Mouse (Mus musculus) forebrain, postnatal 0 days (tissue): ENCODE results near the gene Tuft1. TPM values are rescaled to one million over a fixed set of nuclear protein-coding genes. Genes with fewer than 3 reads are reported as not detected.
"Not testable (repeated sequence)": the region's sequence is repeated elsewhere in the genome, so short reads cannot be mapped to it uniquely, and the experiment has no call there.

Experiments
- ATAC-seq: fragments of 200-750 bp; cut with Nextera tagmentation; 2 replicates; pipeline ENCODE4 v1.8.0; 2017; ENCODE audit warnings: mild to moderate bottlenecking, moderate library complexity
- DNase-seq: peaks from one replicate; pipeline ENCODE4 v3.0.0-alpha.2; 2015
- H3K27ac ChIP-seq: fragments of 300-500 bp; sonication (generic); 2 replicates; pipeline ENCODE4 v1.5.1; 2014; ENCODE audit warnings: low read depth, mild to moderate bottlenecking, antibody characterized with exemption, low read length, moderate library complexity, mixed read lengths
- H3K27me3 ChIP-seq: fragments of 300-500 bp; sonication (generic); 2 replicates; pipeline ENCODE4 v1.6.1; 2014; ENCODE audit warnings: mild to moderate bottlenecking, low read length, mixed read lengths; ENCODE audit not compliant: insufficient read depth
- H3K36me3 ChIP-seq: fragments of 300-500 bp; sonication (generic); 2 replicates; pipeline ENCODE4 v1.6.1; 2014; ENCODE audit warnings: mild to moderate bottlenecking, moderate library complexity; ENCODE audit not compliant: insufficient read depth
- H3K4me1 ChIP-seq: fragments of 300-500 bp; sonication (generic); 2 replicates; pipeline ENCODE4 v1.6.1; 2014; ENCODE audit warnings: antibody characterized with exemption; ENCODE audit not compliant: insufficient read depth
- H3K4me2 ChIP-seq: fragments of 300-500 bp; sonication (generic); 2 replicates; pipeline ENCODE4 v1.6.1; 2014; ENCODE audit warnings: low read depth, mild to moderate bottlenecking, moderate library complexity
- H3K4me3 ChIP-seq: fragments of 300-500 bp; sonication (generic); 2 replicates; pipeline ENCODE4 v1.5.1; 2014; ENCODE audit warnings: low read depth, low read length, mixed read lengths
- H3K9ac ChIP-seq: fragments of 300-500 bp; sonication (generic); 2 replicates; pipeline ENCODE4 v1.6.1; 2014; ENCODE audit warnings: mild to moderate bottlenecking
- H3K9me3 ChIP-seq: fragments of 300-500 bp; sonication (generic); 2 replicates; pipeline ENCODE4 v1.6.1; 2016; ENCODE audit warnings: low read length
- CTCF ChIP-seq: sonication (generic); IDR thresholded peaks from 2 replicates; pipeline ENCODE4 v1.5.1; 2016; ENCODE audit warnings: antibody characterized with exemption, control low read depth, low read depth
- WGBS: fragments of 180-500 bp; shearing (Covaris S2); extraction: QIAGEN DNeasy Blood & Tissue Kit; methylation state at CpG from one replicate; pipeline ENCODE4 v1.1.7; 2014; 5-methylcytosine and 5-hydroxymethylcytosine counted together
- polyA plus RNA-seq: library from polyadenylated mRNA; unstranded; fragments of >200 nt; fragmentation: Nextera tagmentation; extraction: Ambion mirVana; gene quantifications from 2 replicates; pipeline ENCODE4 v1.2.1, GENCODE M21; 2015
- total RNA-seq: library from RNA; depleted of rRNA; stranded (reverse); fragments of >200 nt; gene quantifications from 2 replicates; pipeline ENCODE4 v1.2.3, GENCODE M21; 2014

Gene Tuft1
- total and polyA plus RNA-seq, 2 experiments from 2014 or later = 5.7 to 7.6 TPM

DNA sequence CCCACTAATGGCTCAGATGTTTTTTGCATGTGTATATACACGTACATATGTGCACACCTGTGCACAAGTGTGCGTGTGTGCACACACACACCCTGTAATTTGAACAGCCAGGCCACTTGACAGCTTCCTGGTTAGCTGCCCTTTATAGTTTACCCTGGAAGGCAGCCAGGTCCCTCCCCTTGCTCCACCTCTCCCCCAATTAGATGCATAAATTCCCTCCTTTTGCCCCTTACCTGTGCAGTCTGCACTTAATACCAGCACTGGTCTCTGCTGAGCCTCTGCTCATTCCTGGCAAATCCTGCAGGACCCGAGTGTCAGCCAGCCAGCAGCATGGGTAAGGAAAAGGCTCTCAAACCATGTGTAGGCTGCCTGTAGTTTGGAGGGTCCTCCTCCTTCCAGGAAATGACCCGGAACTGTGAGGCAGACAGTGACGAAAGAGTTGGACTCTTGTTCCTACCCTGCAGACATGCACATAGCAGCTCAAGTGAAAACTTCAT, 34.7 kb upstream of the Tuft1 start, which contains the start of gene Selenbp2:
Gene Selenbp2, plus strand, starts transcription at position 228 of the 497 bp plus-strand sequence.
- Histone ChIP-seq H3K9ac (no peak within 1 kb of the TSS), H3K4me3 (no peak within 1 kb of the TSS), H3K4me2 (no peak within 1 kb of the TSS), H3K27me3 (no peaks in the 10 kb centered on the region), H3K27ac (no peak within 1 kb of the TSS), H3K9me3 (no peaks in the 10 kb centered on the region), H3K36me3 (no peaks in the 10 kb centered on the region), H3K4me1 (no peaks in the 10 kb centered on the region)
- no peak for TF ChIP-seq CTCF
- ATAC-seq (no peak), DNase-seq (no peak)
- WGBS = 78% methylated on average over 5 of the region's 5 CpGs

DNA sequence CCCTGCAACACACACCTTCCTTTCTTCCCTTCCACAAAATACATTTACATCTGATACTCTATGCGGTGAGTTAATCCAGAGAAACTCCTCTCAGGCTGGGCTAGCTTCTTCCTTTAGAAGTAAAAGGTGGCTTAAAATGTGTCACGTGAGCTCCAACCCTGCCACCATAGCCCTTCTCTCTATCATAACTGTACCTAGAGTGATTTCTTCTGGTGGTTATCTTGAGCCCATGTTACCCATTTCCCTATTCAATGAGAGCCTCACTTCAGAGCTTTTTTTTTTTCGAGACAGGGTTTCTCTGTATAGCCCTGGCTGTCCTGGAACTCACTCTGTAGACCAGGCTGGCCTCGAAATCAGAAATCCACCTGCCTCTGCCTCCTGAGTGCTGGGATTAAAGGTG, 33.0 kb upstream of the Tuft1 start:
- H3K4me3 ChIP-seq, H3K4me2 ChIP-seq, H3K36me3 ChIP-seq, H3K27me3 ChIP-seq, ATAC-seq, H3K27ac ChIP-seq, H3K4me1 ChIP-seq, H3K9ac ChIP-seq, DNase-seq, H3K9me3 ChIP-seq: not testable (repeated sequence)
- 86% methylated on average over 4 of the region's 4 CpGs for WGBS

DNA sequence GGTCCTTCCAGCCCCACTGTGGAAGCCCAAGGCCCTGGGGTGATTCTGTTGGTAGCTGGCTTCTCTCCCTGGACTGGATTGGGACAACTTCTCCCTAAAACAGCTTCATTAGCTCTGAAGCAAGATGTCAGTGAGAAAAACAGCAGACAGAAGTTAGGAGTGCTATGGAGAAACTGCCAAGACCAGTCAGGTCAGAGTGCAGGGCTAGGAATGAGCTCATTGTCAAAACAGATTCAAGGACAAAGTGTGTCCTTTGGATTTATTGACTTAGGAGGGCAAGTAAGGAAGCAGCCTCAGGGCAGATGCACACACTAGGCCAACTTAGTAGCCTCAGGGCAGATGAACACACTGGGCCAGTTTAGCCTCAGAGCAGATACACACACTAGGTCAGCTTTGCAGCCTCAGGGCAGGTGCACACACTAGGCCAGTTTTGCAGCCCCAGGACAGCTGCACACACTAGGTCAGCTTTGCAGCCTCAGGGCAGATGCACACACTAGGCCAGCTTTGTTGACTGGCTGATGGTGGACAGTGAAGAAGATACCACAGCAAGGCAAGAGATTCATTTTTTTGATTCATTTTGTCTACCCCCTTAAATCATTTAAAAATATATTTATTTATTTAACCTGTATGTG, 32.1 kb upstream of the Tuft1 start:
- H3K36me3 ChIP-seq = no peaks in the 10 kb centered on the region
- no peak for DNase-seq
- H3K9ac ChIP-seq = no peak overlapping the region
- H3K27ac ChIP-seq = no peak overlapping the region
- H3K4me2 ChIP-seq = no peak overlapping the region
- no peaks in the 10 kb centered on the region for H3K9me3 ChIP-seq
- no peaks in the 10 kb centered on the region for H3K27me3 ChIP-seq
- no peak for TF ChIP-seq CTCF
- H3K4me3 ChIP-seq = no peak overlapping the region
- ATAC-seq = no peak
- H3K4me1 ChIP-seq = no peaks in the 10 kb centered on the region

DNA sequence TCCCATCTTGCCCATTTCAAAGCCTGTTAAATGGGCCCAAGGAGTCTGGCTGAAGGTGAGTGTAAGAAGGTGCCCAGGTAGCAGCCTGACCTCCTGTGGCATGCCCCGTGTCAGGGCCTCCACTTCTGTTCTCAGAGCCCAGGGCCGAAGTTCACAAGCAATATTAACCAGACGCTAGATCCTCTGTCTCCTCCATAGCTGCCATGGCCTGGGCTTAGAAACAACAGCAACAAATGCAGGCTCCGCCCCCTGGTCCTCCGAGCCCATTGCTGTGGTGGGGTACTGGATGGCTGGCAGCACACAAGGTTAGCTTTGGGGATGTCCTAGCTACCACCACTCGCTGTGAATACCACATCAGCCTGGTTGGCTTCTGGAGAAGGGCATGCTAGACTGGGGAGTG, 31.5 kb upstream of the Tuft1 start:
- not testable (repeated sequence) for DNase-seq, H3K27ac ChIP-seq, H3K27me3 ChIP-seq, H3K9me3 ChIP-seq, H3K9ac ChIP-seq, H3K4me2 ChIP-seq, ATAC-seq, H3K4me3 ChIP-seq, H3K4me1 ChIP-seq, H3K36me3 ChIP-seq
- 65% methylated on average over 6 of the region's 6 CpGs for WGBS

DNA sequence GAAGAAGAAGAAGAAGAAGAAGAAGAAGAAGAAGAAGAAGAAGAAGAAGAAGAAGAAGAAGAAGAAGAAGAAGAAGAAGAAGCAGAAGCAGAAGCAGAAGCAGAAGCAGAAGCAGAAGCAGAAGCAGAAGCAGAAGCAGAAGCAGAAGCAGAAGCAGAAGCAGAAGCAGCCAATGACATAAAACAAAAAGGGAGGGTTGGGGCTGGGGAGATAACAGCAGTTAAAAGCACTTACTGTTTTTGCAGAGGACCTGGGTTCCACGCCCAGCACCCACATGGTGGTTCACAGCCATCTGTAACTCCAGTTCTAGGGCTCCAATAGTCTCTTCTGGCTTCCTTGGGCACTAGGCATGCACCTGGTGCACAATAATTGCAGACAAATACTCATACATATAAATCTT, 30.5 kb upstream of the Tuft1 start:
- not testable (repeated sequence) for H3K4me3 ChIP-seq, ATAC-seq, H3K27me3 ChIP-seq, H3K36me3 ChIP-seq, H3K4me1 ChIP-seq, H3K9ac ChIP-seq, H3K9me3 ChIP-seq, H3K27ac ChIP-seq, H3K4me2 ChIP-seq, DNase-seq
- 69% methylated on average over 1 of the region's 1 CpGs for WGBS

DNA sequence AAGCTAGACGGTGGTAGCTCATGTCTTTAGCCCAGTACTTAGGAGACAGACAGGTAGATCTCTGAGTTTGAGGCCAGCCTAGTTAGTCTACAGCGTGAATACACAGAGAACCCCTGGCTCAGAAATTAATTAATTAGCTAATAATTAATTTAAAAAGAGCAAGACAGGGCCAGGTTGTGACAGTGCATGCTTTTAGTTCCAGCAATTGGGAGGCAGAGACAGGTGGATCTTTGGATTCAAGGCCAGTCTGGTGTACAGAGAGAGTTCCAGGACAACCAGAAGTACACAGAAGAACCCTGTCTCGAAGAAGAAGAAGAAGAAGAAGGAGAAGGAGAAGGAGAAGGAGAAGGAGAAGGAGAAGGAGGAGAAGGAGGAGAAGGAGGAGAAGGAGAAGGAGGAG, 30.0 kb upstream of the Tuft1 start:
- not testable (repeated sequence) for H3K4me2 ChIP-seq, H3K9ac ChIP-seq, H3K27ac ChIP-seq, H3K4me3 ChIP-seq, H3K27me3 ChIP-seq, H3K9me3 ChIP-seq, H3K4me1 ChIP-seq, H3K36me3 ChIP-seq, DNase-seq, ATAC-seq
- 83% methylated on average over 3 of the region's 3 CpGs for WGBS

DNA sequence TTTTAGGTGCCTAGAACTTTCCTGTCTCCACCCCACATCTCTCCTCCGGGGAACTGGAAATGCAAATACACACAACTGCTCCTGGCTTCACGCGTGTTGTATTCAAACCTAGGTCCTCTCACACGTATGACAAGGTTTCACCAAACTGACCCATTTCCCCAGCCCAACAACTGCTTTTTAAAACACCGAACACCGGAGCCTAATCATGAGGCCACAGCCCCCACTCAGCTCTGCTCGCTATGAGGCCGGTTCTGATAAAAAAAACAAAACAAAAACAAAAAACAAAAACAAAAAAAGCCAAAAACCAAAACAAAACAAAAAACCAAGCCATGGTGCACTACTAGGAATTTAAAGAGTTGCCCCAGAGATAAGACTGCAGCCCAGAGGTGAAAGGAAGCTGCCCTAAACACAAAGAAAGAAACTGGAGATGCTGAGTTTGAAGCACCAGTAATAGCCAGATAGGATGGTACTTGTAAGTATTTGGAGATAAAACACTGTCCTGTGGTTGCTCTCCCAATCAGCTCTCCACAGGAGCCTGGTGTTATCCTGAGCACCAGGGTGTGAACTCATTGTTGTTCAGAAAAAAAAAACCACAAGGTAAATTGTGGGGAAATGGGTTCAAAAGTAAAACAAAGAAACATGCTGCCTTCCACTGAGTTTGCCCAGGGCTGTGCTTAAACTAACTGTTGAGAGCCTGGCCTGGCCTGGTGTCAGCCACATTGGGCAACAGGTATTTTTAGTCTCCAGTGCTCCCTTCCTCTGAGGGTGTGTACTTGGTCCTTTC, 27.5 kb upstream of the Tuft1 start:
- not testable (repeated sequence) for H3K9me3 ChIP-seq, H3K9ac ChIP-seq, H3K27ac ChIP-seq, H3K36me3 ChIP-seq, H3K4me2 ChIP-seq, H3K4me1 ChIP-seq, ATAC-seq, H3K4me3 ChIP-seq, DNase-seq, H3K27me3 ChIP-seq
- WGBS = 90% methylated on average over 8 of the region's 8 CpGs
